Mouse (Mus musculus) small intestine, adult 2 months (tissue): ENCODE measurements at regions not wholly inside any gene's neighbourhood (a gene's known extent, or its start where the extent isn't known, plus 50 kb on each side); places are given as distances from the start of the nearest gene placed in this dataset.

Experiments
- CTCF ChIP-seq: fragments of 200-500 bp; IDR thresholded peaks from 2 replicates; pipeline ENCODE4 v1.5.1; 2012; ENCODE audit warnings: low read depth, mild to moderate bottlenecking, control low read depth, inconsistent platforms, low read length, moderate library complexity, mixed read lengths; ENCODE audit not compliant: insufficient replicate concordance, insufficient read length; ENCODE audit errors: extremely low read depth
- POLR2A ChIP-seq: fragments of 200-500 bp; IDR thresholded peaks from 2 replicates; pipeline ENCODE4 v1.6.1; 2012; ENCODE audit warnings: low read depth, mild to moderate bottlenecking, control low read depth, inconsistent platforms, low read length, moderate library complexity

GRCm38 (mm10) chr5:133743606-133744005 lies 355.9 kb upstream of the Castor2 start:
- TF ChIP-seq CTCF (no peak), POLR2A (no peak)
